Mouse (Mus musculus) CD4-positive, CD25-positive, alpha-beta regulatory T cell, adult 9 weeks (primary cell): ENCODE measurements around the gene Cryga. TPM values are rescaled to one million over a fixed set of nuclear protein-coding genes. Genes with fewer than 3 reads are reported as not detected.

ENCODE experiments used
- polyA plus RNA-seq: library from polyadenylated mRNA; unstranded; fragments of 100-300 nt; shearing (Covaris generic); gene quantifications from one replicate; pipeline ENCODE4 v1.2.1, GENCODE M21; 2017

Gene Cryga
- polyA plus RNA-seq, result not detected

GRCm38 (mm10) chr1:65103273-65103672 is at the start of gene Cryga:
Gene Cryga (minus strand): TSS chr1:65103373.

GRCm38 (mm10) chr1:65122574-65123372 is 19.6 kb upstream of the Cryga start, which contains the start of gene D630023F18Rik:
Gene D630023F18Rik (minus strand): TSS chr1:65123214.

GRCm38 (mm10) chr1:65119438-65119837 is 16.3 kb upstream of the Cryga start, which contains the start of gene Gm28845:
Gene Gm28845 (minus strand): TSS chr1:65119558.

GRCm38 (mm10) chr1:65082188-65082587 is 21.0 kb downstream of the Cryga start, which contains the start of gene Crygb:
Gene Crygb (minus strand): TSS chr1:65082288.

GRCm38 (mm10) chr1:65073589-65073988 is 29.6 kb downstream of the Cryga start, which contains the start of gene Crygc:
Gene Crygc (minus strand): TSS chr1:65073689.

GRCm38 (mm10) chr1:65063352-65063751 is 39.8 kb downstream of the Cryga start, which contains the start of gene Crygd:
Gene Crygd (minus strand): TSS chr1:65063452.

GRCm38 (mm10) chr1:65050952-65051351 is 52.2 kb downstream of the Cryga start, which contains the start of gene Cryge:
Gene Cryge (minus strand): TSS chr1:65051149.

Other genes with a start within 250 kb of the Cryga start
- gene Plekhm3, start 146.5 kb downstream of the Cryga start, polyA plus RNA-seq, result 13.3 TPM
- 0.25 TPM for gene Akr1cl, start 70.6 kb downstream of the Cryga start, polyA plus RNA-seq
- gene Cryge, start 52.2 kb downstream of the Cryga start, polyA plus RNA-seq, result not detected
- not detected for gene Crygd, start 39.9 kb downstream of the Cryga start, polyA plus RNA-seq
- gene Crygc, start 29.7 kb downstream of the Cryga start, polyA plus RNA-seq, result not detected
- not detected for gene Crygb, start 21.1 kb downstream of the Cryga start, polyA plus RNA-seq
- gene Gm28845, start 16.2 kb upstream of the Cryga start, polyA plus RNA-seq, result not detected
- not detected for gene D630023F18Rik, start 19.8 kb upstream of the Cryga start, polyA plus RNA-seq
- gene Idh1, start 83.1 kb upstream of the Cryga start, polyA plus RNA-seq, result 14.0 TPM
- gene Pikfyve, start 83.3 kb upstream of the Cryga start, polyA plus RNA-seq, result 30.0 TPM
- not detected for gene Pth2r, start 178.7 kb upstream of the Cryga start, polyA plus RNA-seq